Mouse (Mus musculus) CH12.LX (cell line): ENCODE results near the gene Gstp1.
"Not testable (repeated sequence)": the region's sequence is repeated elsewhere in the genome, so short reads cannot be mapped to it uniquely, and the experiment has no call there.

ENCODE experiments used
- CTCF ChIP-seq, 2 experiments: IDR thresholded peaks in 1 of 2; conservative IDR thresholded peaks in 1 of 2; 2 replicates each; pipeline ENCODE4 v1.5.1; 2011 to 2012; ENCODE audit warnings: low read depth in 2 of 2, low read length in 2 of 2, improper control_type of control experiment in 1 of 2, inconsistent platforms in 1 of 2, mild to moderate bottlenecking in 1 of 2, moderate library complexity in 1 of 2
- EP300 ChIP-seq: IDR thresholded peaks from 2 replicates; pipeline ENCODE4 v1.6.1; 2011; ENCODE audit warnings: low read length, improper control_type of control experiment
- GABPA ChIP-seq: IDR thresholded peaks from 2 replicates; pipeline ENCODE4 v1.6.1; 2012; ENCODE audit warnings: low read depth, low read length, improper control_type of control experiment, inconsistent platforms; ENCODE audit not compliant: insufficient replicate concordance
- HCFC1 ChIP-seq: IDR thresholded peaks from 2 replicates; pipeline ENCODE4 v1.6.1; 2012; ENCODE audit warnings: low read depth, mild to moderate bottlenecking, inconsistent platforms, low read length, improper control_type of control experiment
- MAFK ChIP-seq: IDR thresholded peaks from 2 replicates; pipeline ENCODE4 v1.6.1; 2011; ENCODE audit warnings: low read length, improper control_type of control experiment; ENCODE audit not compliant: insufficient replicate concordance
- MAX ChIP-seq: IDR thresholded peaks from 2 replicates; pipeline ENCODE4 v1.6.1; 2011; ENCODE audit warnings: low read length, improper control_type of control experiment
- MYC ChIP-seq: IDR thresholded peaks from 2 replicates; pipeline ENCODE4 v1.6.1; 2011; ENCODE audit warnings: low read depth, mild to moderate bottlenecking, improper control_type of control experiment, low read length
- NELFE ChIP-seq: IDR thresholded peaks from 2 replicates; pipeline ENCODE4 v1.6.1; 2011; ENCODE audit warnings: low read depth, low read length, improper control_type of control experiment
- NRF1 ChIP-seq: IDR thresholded peaks from 2 replicates; pipeline ENCODE4 v1.6.1; 2014; ENCODE audit warnings: low read depth, mild to moderate bottlenecking, inconsistent platforms, low read length, improper control_type of control experiment, moderate library complexity
- POLR2A ChIP-seq: IDR thresholded peaks from 2 replicates; pipeline ENCODE4 v1.6.1; 2011; ENCODE audit warnings: low read depth, mild to moderate bottlenecking, improper control_type of control experiment, low read length
- SIN3A ChIP-seq: IDR thresholded peaks from 2 replicates; pipeline ENCODE4 v1.6.1; 2012; ENCODE audit warnings: low read length, improper control_type of control experiment, inconsistent platforms
- TBP ChIP-seq: conservative IDR thresholded peaks from 2 replicates; pipeline ENCODE4 v1.6.1; 2011; ENCODE audit warnings: low read depth, low read length, improper control_type of control experiment
- TCF12 ChIP-seq: IDR thresholded peaks from 2 replicates; pipeline ENCODE4 v1.6.1; 2014; ENCODE audit warnings: low read depth, mild to moderate bottlenecking, inconsistent platforms, low read length, improper control_type of control experiment

DNA sequence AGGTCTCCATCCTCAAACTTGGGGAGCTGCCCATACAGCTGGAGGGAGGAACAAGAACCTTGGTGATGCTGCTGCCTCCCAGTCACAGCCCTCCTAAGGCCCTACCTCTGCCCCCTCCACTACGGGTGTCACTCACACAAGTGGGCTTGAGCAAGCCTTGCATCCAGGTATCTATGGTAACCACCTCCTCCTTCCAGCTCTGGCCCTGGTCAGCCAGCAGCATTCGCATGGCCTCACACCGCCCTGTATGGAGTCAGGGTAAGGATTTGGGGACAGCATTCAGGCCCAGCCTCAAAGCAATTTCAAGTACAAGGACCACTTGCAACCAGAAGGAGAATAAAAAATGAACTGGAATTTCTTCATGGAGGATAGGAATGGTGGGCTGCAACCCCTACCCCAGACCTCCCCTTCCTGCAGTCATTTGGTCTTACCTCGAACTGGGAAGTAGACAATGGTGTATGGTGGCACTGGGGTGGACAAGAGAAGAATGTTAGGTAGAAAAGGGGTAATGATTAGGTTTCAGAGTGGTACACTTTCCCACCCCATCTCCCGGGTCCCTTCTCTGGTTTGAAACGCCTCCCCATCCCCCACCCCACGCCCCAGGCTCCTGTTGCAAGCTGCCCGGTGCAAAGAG lies 514 bp downstream of the Gstp1 start:
- not testable (repeated sequence) for TF ChIP-seq NRF1; TBP; CTCF (conservative IDR thresholded peaks at IDR 0.05 in 1 of 2, IDR thresholded peaks at IDR 0.05 in 1 of 2; ENCODE audit: low read depth in 2 of 2, low read length in 2 of 2); MAX; GABPA; MAFK; EP300; POLR2A; SIN3A; MYC; NELFE; HCFC1; TCF12
